Mouse (Mus musculus): ENCODE data around the gene Atrn. TPM values are rescaled to one million over a fixed set of nuclear protein-coding genes. Genes with fewer than 3 reads are reported as not detected.

The Atrn gene
- polyA plus RNA-seq, 1 experiment: 5.5 TPM

DNA sequence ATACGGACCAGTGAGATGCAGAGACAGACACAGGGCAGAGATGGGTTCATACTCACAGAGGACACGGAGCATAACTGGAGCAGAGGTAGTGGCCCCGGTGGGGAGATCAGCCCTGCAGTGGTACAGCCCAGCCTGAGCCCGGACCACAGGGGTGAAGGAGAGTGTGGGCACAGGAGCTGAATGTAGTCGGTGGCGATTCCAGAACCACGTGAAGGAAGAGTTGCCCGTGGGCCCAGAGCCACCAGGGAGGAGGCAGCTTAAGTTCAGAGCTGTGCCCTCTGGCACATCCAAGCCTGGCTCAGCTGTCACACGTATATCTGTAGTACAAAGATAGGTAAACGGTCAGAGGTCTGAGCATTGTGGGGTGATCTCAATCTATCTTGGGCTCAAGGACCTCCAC, 166.2 kb downstream of the Atrn start:
- Histone ChIP-seq H3K4me1 (ENCODE audit: control insufficient read depth, insufficient read depth, low read length) (no peaks in the 10 kb centered on the region), H3K27ac (ENCODE audit: control insufficient read depth, insufficient read depth, low read depth, low read length) (no peak overlapping the region), H3K27me3 (ENCODE audit: control insufficient read depth, insufficient read depth, low read length) (no peaks in the 10 kb centered on the region), H3K36me3 (ENCODE audit: control insufficient read depth, insufficient read depth, low read length) (no peaks in the 10 kb centered on the region), H3K4me3 (ENCODE audit: control insufficient read depth, low read depth, low read length) (no peak overlapping the region)
- TF ChIP-seq CTCF (IDR thresholded peaks at IDR 0.05; ENCODE audit: control insufficient read depth, insufficient read depth, insufficient replicate concordance, low read depth, low read length) (no peak), POLR2A (IDR thresholded peaks at IDR 0.05; ENCODE audit: control insufficient read depth, low read depth, low read length) (no peak)

Other genes with a start within 250 kb of the Atrn start
- 31.0 and 37.0 TPM in 2 replicates for gene Ddrgk1, start 241.8 kb upstream of the Atrn start, polyA plus RNA-seq (2012; rRNA removed)
- gene Itpa, start 238.9 kb upstream of the Atrn start, polyA plus RNA-seq (2012; rRNA removed): 26.1 and 26.2 TPM in 2 replicates
- gene Slc4a11, start 209.0 kb upstream of the Atrn start, polyA plus RNA-seq (2012; rRNA removed): 1.5 and 1.6 TPM in 2 replicates
- gene 4930402H24Rik, start 89 bp upstream of the Atrn start, polyA plus RNA-seq (2012; rRNA removed): 67.5 and 71.8 TPM in 2 replicates
- 58.3 and 63.5 TPM in 2 replicates for gene Gfra4, start 136.6 kb downstream of the Atrn start, polyA plus RNA-seq (2012; rRNA removed)
- gene Adam33, start 157.3 kb downstream of the Atrn start, polyA plus RNA-seq (2012; rRNA removed): 2.8 and 3.1 TPM in 2 replicates
- gene Siglec1, start 180.3 kb downstream of the Atrn start, polyA plus RNA-seq (2012; rRNA removed): 0.61 and 0.88 TPM in 2 replicates
- 5.4 and 6.6 TPM in 2 replicates for gene Hspa12b, start 220.8 kb downstream of the Atrn start, polyA plus RNA-seq (2012; rRNA removed)
- gene Gm11037, start 227.0 kb downstream of the Atrn start, polyA plus RNA-seq (2012; rRNA removed): not detected in 2 replicates